Mouse (Mus musculus) midbrain, embryonic 13.5 days (tissue): ENCODE results near the gene 2310030G06Rik. TPM values are rescaled to one million over a fixed set of nuclear protein-coding genes. Genes with fewer than 3 reads are reported as not detected.

ENCODE experiments used
- ATAC-seq: fragments of 200-750 bp; cut with Nextera tagmentation; 2 replicates; pipeline ENCODE4 v1.8.0; 2017; ENCODE audit warnings: mild to moderate bottlenecking, moderate TSS enrichment, moderate library complexity
- H3K27ac ChIP-seq: fragments of 300-500 bp; sonication (generic); 2 replicates; pipeline ENCODE4 v1.5.1; 2015; ENCODE audit warnings: inconsistent platforms, mild to moderate bottlenecking, moderate library complexity
- H3K27me3 ChIP-seq: fragments of 300-500 bp; sonication (generic); 2 replicates; pipeline ENCODE4 v1.6.1; 2015; ENCODE audit warnings: mild to moderate bottlenecking, inconsistent platforms
- H3K36me3 ChIP-seq: fragments of 300-500 bp; sonication (generic); 2 replicates; pipeline ENCODE4 v1.6.1; 2015; ENCODE audit warnings: mild to moderate bottlenecking, inconsistent platforms
- H3K4me1 ChIP-seq: fragments of 300-500 bp; sonication (generic); replicated peaks from 2 replicates; pipeline ENCODE4 v1.6.1; 2015; ENCODE audit warnings: inconsistent platforms
- H3K4me2 ChIP-seq: fragments of 300-500 bp; sonication (generic); replicated peaks from 2 replicates; pipeline ENCODE4 v1.6.1; 2015; ENCODE audit warnings: moderate library complexity, mild to moderate bottlenecking, inconsistent platforms
- H3K4me3 ChIP-seq: fragments of 300-500 bp; sonication (generic); replicated peaks from 2 replicates; pipeline ENCODE4 v1.5.1; 2015; ENCODE audit warnings: mild to moderate bottlenecking, inconsistent platforms
- H3K9ac ChIP-seq: fragments of 300-500 bp; sonication (generic); replicated peaks from 2 replicates; pipeline ENCODE4 v1.6.1; 2015; ENCODE audit warnings: mild to moderate bottlenecking, inconsistent platforms
- H3K9me3 ChIP-seq: fragments of 300-500 bp; sonication (generic); 2 replicates; pipeline ENCODE4 v1.6.1; 2016; ENCODE audit warnings: mild to moderate bottlenecking, inconsistent platforms
- WGBS: fragments of 180-500 bp; shearing (Covaris S2); methylation state at CpG from one replicate; pipeline ENCODE4 v1.1.7; 2015; 5-methylcytosine and 5-hydroxymethylcytosine counted together
- polyA plus RNA-seq: library from polyadenylated mRNA; unstranded; fragments of >200 nt; fragmentation: Nextera tagmentation; extraction: Ambion mirVana; gene quantifications from 2 replicates; pipeline ENCODE4 v1.2.1, GENCODE M21; 2015

The 2310030G06Rik gene
- polyA plus RNA-seq, 1 experiment from 2014 or later, result 1.1 TPM

DNA sequence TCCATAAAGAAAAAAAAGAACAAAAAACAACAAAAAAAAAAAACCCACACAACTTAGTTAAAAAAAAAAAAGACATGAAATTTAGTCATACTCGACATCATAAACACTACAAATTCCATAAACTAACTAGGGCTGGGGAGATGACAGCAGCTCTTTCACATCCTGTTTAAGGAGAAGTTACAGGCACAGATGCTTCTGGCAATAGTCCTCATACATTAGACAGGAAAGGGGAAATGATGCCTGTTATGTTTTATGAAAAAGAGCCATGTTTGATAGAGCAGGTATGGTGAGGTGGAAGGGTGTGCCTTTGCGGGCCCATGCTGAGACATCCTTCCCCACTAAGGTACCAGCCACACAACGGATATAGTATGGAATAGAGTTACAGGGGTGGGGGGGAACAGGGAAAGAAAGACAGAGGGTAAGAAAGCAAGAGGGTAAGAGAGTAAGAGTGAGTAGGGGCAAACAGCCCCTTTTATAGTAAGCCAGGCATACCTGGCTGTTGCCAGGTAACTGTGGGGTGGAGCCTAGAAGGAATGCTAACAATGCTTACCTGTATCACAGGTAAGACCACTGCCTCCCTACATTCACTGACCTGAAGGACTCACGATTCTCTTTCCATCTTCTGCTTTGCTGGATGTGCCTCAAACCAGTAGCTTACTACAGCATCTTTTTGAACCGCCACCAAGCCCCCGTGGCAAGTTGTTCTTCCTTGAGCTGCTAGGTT is 15.3 kb upstream of the 2310030G06Rik start:
- Histone ChIP-seq H3K4me2 (no peak overlapping the region), H3K27me3 (no peaks in the 10 kb centered on the region), H3K27ac (no peak overlapping the region), H3K4me1 (no peaks in the 10 kb centered on the region), H3K4me3 (no peak overlapping the region), H3K9me3 (no peaks in the 10 kb centered on the region), H3K36me3 (0 out of 2 replicates have a peak, but pooled peaks cover 2% of the 10 kb centered on the region), H3K9ac (no peak overlapping the region)
- 71% methylated on average over 6 of the region's 6 CpGs for WGBS
- ATAC-seq, result no peak

DNA sequence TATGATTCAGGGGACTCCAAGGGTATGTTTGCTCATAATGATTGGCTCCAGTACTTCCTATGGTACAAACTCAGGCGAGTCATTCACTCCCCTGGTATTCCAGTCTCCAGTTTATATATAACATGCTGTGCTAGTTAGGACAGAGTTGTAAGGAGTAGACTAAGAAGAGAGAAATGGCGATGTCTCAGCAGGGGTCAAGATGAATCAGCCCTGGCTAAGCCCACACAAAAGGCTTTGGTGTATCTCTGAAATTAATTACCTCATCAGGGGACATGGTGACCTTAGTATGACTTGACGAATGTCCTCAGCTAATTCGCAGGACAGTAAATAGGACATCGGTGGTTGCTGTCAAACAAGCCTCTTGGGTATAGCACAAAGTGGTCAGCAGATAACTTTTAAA is 10.4 kb upstream of the 2310030G06Rik start:
- Histone ChIP-seq H3K4me1 (no peaks in the 10 kb centered on the region), H3K4me2 (no peak overlapping the region), H3K36me3 (no peaks in the 10 kb centered on the region), H3K27me3 (no peaks in the 10 kb centered on the region), H3K9ac (no peak overlapping the region), H3K4me3 (no peak overlapping the region), H3K27ac (no peak overlapping the region), H3K9me3 (no peaks in the 10 kb centered on the region)
- WGBS, result 54% methylated on average over 5 of the region's 5 CpGs
- ATAC-seq, result no peak

DNA sequence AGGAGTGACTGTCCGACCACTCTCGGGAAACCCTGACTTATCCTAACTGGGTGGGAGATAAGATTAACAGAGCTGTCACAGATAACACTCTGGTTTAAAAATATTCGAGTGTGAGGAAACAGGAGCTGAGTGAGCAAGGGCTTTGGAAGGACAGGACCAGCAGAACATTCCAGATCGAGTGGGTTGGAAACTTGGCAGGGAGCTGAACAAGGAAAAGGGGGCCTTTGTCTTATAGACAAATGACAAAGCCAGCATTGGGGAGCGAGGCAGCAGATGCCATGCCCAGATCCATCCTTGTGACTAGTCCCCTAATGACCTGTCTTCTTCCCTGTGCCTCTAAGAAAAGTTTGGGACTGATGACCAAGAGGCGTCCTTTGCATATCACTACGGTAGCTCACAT is 7.6 kb upstream of the 2310030G06Rik start:
- no peaks in the 10 kb centered on the region for H3K9me3 ChIP-seq
- no peaks in the 10 kb centered on the region for H3K36me3 ChIP-seq
- no peaks in the 10 kb centered on the region for H3K4me1 ChIP-seq
- H3K27ac ChIP-seq, result no peak overlapping the region
- no peak overlapping the region for H3K4me3 ChIP-seq
- 78% methylated on average over 7 of the region's 7 CpGs for WGBS
- ATAC-seq, result no peak
- H3K27me3 ChIP-seq, result no peaks in the 10 kb centered on the region
- H3K9ac ChIP-seq, result no peak overlapping the region
- H3K4me2 ChIP-seq, result no peak overlapping the region

GRCm38 (mm10) chr9:50752784-50753615 is 6.7 kb upstream of the 2310030G06Rik start:
- Histone ChIP-seq H3K4me2 (no peak overlapping the region), H3K9ac (no peak overlapping the region), H3K4me3 (no peak overlapping the region), H3K9me3 (no peaks in the 10 kb centered on the region), H3K36me3 (no peaks in the 10 kb centered on the region), H3K4me1 (no peaks in the 10 kb centered on the region), H3K27me3 (no peaks in the 10 kb centered on the region), H3K27ac (no peak overlapping the region)
- no peak for ATAC-seq
- WGBS, result 70% methylated on average over 17 of the region's 17 CpGs

DNA sequence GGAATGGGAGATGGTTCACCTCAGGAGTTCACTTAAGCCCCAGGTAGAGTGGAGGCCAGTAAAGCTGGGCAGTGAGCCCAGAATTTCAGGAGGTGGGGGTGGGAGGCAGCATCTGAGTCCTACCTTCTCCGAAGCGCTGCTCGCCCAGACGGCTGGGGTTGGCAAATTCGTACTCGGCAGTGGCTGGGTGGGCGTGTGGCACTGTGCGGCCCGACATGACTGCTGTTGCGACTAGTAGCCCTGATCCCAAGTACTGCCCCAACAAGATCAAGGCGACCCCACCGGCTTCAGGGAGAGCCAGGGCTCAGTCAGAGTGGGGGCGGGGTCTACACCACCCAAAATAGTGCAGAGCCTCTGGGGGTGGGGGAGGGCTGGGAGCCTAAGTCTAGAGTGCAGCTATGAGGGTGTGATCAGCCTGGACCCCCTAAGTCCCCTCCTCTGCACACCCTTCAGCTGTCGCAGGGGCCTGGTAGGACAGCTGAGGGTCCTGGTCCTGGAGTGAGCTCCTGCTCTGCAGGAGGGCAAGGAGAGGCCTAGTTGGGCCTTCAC is 5.8 kb upstream of the 2310030G06Rik start, which contains the start of gene Hspb2:
TSS of gene Hspb2 (minus strand) at position 301 of the 549 bp plus-strand sequence.
- ATAC-seq, result no peak
- Histone ChIP-seq H3K9ac (no peak within 1 kb of the TSS), H3K27ac (no peak within 1 kb of the TSS), H3K27me3 (0 out of 2 replicates have a peak, but pooled peaks cover 4% of the 10 kb centered on the region), H3K36me3 (no peaks in the 10 kb centered on the region), H3K4me3 (no peak within 1 kb of the TSS), H3K9me3 (no peaks in the 10 kb centered on the region), H3K4me2 (no peak within 1 kb of the TSS), H3K4me1 (no peaks in the 10 kb centered on the region)
- 69% methylated on average over 14 of the region's 14 CpGs for WGBS

DNA sequence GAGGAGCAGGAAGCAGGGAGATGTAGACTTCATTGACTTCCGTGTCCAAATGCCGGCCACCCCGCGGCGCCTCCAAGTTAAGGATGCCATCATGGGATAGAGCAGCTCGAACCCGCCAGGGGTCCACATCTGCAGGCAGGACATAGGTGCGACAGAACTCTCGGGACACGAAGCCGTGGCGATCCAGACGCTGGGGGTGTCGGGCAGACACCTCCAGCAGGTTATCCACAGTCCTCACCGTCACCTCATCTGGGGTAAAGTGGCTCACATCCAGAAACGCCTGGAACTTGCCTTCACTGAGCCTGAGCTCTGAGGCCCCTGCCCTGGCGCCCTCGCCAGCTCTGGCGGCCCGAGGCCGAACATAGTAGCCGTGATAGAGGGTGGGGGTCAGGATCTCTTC is 5.0 kb upstream of the 2310030G06Rik start, which contains the start of gene Cryab:
TSS of gene Cryab (plus strand) at position 3 of the 400 bp plus-strand sequence.
- Histone ChIP-seq H3K36me3 (no peaks in the 10 kb centered on the region), H3K9ac (no peak within 1 kb of the TSS), H3K27me3 (0 out of 2 replicates have a peak, but pooled peaks cover 10% of the 10 kb centered on the region), H3K4me3 (no peak within 1 kb of the TSS), H3K4me2 (no peak within 1 kb of the TSS), H3K4me1 (peaks cover 3% of the 10 kb centered on the region; the same call in 1 of the 2 replicates), H3K9me3 (no peaks in the 10 kb centered on the region), H3K27ac (no peak within 1 kb of the TSS)
- no peak for ATAC-seq
- WGBS, result 78% methylated on average over 22 of the region's 22 CpGs

DNA sequence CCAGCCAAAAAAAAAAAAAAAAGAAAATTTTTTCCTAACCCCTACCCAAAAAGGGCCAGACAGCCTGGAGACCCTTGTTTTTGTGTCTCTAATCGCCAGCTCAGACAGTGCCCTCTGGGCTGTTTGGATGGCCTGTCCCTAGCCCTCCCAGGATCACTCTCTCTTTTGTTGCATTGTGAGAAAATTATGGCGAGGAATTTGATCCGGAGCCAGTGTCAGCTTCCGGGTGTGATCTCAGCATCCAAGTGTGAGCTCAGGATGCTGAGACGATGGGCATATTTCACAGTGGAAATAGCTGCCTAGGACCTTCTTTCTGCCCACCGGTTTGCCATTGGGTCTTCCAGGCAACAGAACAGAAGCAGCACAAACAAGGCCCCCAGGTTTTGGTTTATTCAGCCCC is 4.4 kb upstream of the 2310030G06Rik start:
- H3K4me2 ChIP-seq, result no peak overlapping the region

GRCm38 (mm10) chr9:50745806-50746205 is 530 bp downstream of the 2310030G06Rik start:
- WGBS, result 15% methylated on average over 7 of the region's 7 CpGs

More for the DNA sequence above, 4.4 kb upstream of the 2310030G06Rik start:
- Histone ChIP-seq H3K27ac (no peak overlapping the region), H3K27me3 (peaks cover 13% of the 10 kb centered on the region; the same call in 1 of the 2 replicates), H3K36me3 (no peaks in the 10 kb centered on the region), H3K4me1 (peaks cover 9% of the 10 kb centered on the region; the same call in 1 of the 2 replicates), H3K9me3 (no peaks in the 10 kb centered on the region), H3K9ac (no peak overlapping the region), H3K4me3 (no peak overlapping the region)
- 75% methylated on average over 6 of the region's 6 CpGs for WGBS
- ATAC-seq, result no peak

DNA sequence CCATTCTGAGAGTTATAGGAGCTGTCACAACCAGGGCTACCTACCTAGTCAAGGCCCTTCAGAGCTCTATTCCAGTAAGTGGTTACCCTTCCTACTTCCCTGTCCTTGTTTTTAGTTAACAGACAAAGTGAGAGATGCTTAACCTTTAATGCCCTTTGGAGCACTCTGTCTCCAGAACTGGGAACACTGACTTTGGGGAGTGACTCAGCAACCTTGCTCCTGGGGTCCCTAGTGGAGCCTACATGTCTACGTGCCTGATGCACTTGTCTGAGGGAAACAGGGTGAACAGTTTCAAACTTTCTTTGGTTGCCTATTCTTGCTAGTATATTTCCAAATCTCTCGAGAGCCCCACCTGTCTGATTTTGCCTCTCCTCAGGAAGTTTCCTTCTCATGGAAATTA is 3.6 kb downstream of the 2310030G06Rik start:
- no peak overlapping the region for H3K4me3 ChIP-seq
- H3K9ac ChIP-seq, result no peak overlapping the region
- WGBS, result 77% methylated on average over 2 of the region's 2 CpGs
- peaks cover 17% of the 10 kb centered on the region for H3K4me1 ChIP-seq
- H3K9me3 ChIP-seq, result no peaks in the 10 kb centered on the region
- no peak for ATAC-seq
- H3K27me3 ChIP-seq, result peaks cover 13% of the 10 kb centered on the region; the same call in 1 of the 2 replicates
- no peak overlapping the region for H3K4me2 ChIP-seq
- no peak overlapping the region for H3K27ac ChIP-seq
- H3K36me3 ChIP-seq, result no peaks in the 10 kb centered on the region

More at GRCm38 (mm10) chr9:50745806-50746205, 530 bp downstream of the 2310030G06Rik start:
- no peak overlapping the region; the same call in 1 of the 2 replicates for H3K9ac ChIP-seq
- peak overlapping the region; percentile 37 for H3K4me3 ChIP-seq
- no peaks in the 10 kb centered on the region for H3K36me3 ChIP-seq
- peaks cover 9% of the 10 kb centered on the region; the same call in 1 of the 2 replicates for H3K4me1 ChIP-seq
- ATAC-seq, result no peak
- H3K27ac ChIP-seq, result no peak overlapping the region
- no peaks in the 10 kb centered on the region for H3K9me3 ChIP-seq
- H3K27me3 ChIP-seq, result peaks cover 13% of the 10 kb centered on the region; the same call in 1 of the 2 replicates
- H3K4me2 ChIP-seq, result peak overlapping the region; percentile 57

GRCm38 (mm10) chr9:50742261-50742660 is 4.1 kb downstream of the 2310030G06Rik start:
- WGBS, result 93% methylated on average over 3 of the region's 3 CpGs
- no peak for ATAC-seq
- Histone ChIP-seq H3K9ac (no peak overlapping the region), H3K27me3 (peaks cover 10% of the 10 kb centered on the region; the same call in 1 of the 2 replicates), H3K9me3 (no peaks in the 10 kb centered on the region), H3K4me3 (no peak overlapping the region), H3K27ac (no peak overlapping the region), H3K4me2 (no peak overlapping the region), H3K36me3 (no peaks in the 10 kb centered on the region), H3K4me1 (peaks cover 17% of the 10 kb centered on the region)

GRCm38 (mm10) chr9:50740867-50741784 is 5.2 kb downstream of the 2310030G06Rik start:
- Histone ChIP-seq H3K4me3 (no peak overlapping the region), H3K9ac (no peak overlapping the region), H3K9me3 (no peaks in the 10 kb centered on the region), H3K27me3 (peaks cover 3% of the 10 kb centered on the region; the same call in 1 of the 2 replicates), H3K27ac (no peak overlapping the region), H3K4me1 (peaks cover 13% of the 10 kb centered on the region), H3K36me3 (no peaks in the 10 kb centered on the region), H3K4me2 (no peak overlapping the region)
- ATAC-seq, result no peak
- WGBS, result 90% methylated on average over 14 of the region's 14 CpGs
